Mouse (Mus musculus) ovary, postnatal 14 days (tissue): ENCODE results near the gene Vmn1r91.
"Not testable (repeated sequence)": the region's sequence is repeated elsewhere in the genome, so short reads cannot be mapped to it uniquely, and the experiment has no call there.

ENCODE experiments used
- DNase-seq: peaks from one replicate; pipeline ENCODE4 v3.0.0; 2022; ENCODE audit warnings: low spot score

The Vmn1r91 gene

DNA sequence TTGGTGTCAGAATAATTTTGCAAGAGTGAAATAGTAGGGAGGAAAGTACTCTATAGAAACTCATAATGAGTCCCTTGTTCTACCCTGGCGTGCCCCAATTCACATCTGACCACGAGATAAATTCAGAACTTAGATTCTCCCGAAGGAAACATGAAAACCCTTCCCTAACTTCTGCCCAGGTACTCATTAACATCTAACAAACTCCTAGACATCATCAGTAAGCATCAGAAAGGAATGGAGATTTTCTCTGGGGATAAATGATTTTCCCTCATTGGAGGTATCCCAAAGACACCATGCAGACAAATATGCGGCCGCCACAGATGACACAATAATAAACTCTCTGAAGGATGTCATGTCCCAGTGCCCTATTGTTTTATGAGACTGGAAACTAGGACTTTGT lies at the start of gene Vmn1r91:
Gene Vmn1r91 (plus strand): TSS at position 301 of the 400 bp plus-strand sequence.
- not testable (repeated sequence) for DNase-seq

DNA sequence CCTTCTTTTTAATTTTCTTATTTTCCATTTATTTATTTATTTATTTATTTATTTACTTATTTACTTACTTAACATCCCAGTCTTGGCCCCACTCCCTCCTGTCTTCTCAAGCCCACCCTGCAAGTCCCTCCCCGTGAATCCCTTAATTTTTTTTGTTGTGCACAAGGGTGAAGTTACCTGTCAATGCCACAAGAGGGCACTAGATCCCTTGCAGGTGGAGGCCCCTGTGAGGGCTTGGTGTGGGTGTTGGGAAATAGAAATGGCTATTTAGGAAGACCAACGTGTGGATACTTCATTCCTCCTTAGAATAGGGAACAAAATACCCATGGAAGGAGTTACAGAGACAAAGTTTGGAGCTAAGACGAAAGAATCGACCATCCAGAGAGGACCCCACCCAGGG lies 35.4 kb upstream of the Vmn1r91 start:
- DNase-seq = not testable (repeated sequence)

DNA sequence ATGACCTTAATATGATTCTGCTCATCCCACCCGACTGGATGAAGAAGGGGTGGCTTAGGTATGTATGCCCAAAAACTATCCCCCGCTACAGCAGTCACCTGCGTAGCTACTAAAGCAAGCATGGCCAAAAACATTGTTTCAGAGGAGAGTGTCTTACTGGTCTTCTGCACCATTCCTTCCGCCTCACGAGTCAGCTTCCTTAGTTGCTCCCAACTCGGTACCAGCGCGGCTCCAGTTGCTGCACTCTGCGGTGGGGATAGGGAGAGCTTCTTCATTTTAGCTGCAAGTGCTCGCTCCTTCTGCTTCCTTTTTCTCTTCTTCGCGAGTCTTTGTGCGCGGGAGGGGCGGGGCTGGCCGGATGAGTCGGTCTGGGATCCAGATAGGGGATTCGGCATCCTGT lies 21.4 kb upstream of the Vmn1r91 start:
- not testable (repeated sequence) for DNase-seq

DNA sequence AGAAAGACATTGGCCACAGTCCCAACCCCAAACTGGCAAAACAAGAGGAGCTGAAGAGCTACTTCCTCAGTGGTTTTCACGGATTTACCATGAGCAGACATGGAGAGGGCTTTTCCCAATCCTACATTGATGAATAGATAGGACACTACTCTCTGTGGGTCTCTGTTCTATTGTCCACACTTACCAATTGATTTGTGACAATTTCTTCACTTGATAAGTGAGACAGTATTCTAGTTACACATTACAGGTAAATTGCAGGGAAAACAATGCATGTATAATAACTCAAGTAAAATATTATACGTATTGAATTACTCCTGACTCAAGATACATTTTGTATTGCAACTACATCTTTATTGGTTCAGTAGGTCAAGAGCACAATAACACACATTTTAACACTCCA lies 23.0 kb downstream of the Vmn1r91 start, which contains the start of gene Gm16442:
Gene Gm16442 (minus strand): TSS at position 101 of the 400 bp plus-strand sequence.
- DNase-seq = not testable (repeated sequence)

DNA sequence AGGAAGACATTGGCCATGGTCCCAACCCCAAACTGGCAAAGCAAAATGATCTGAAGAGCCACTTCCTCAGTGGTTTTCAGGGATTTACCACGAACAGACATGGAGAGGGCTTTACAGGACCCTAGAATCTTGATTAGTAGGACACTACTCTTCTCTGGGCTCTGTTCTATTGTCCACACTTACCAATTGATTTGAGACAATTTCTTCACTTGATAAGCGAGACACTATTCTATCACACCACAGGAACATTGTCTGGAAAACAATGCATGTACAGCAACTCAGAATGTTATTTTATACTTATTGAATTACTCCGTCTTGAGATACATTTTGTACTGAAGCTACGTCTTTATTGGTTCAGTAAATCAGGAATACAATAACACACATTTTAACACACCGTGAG lies 39.5 kb downstream of the Vmn1r91 start, which contains the start of gene Vmn1r93:
Gene Vmn1r93 (minus strand): TSS at position 101 of the 400 bp plus-strand sequence.
- not testable (repeated sequence) for DNase-seq
